Mouse (Mus musculus): ENCODE measurements around the gene Gpr18.

GRCm38 (mm10) chr14:121963251-121963941 lies 47.8 kb upstream of the Gpr18 start:
- no peak for TF ChIP-seq CTCF (IDR thresholded peaks at IDR 0.05; ENCODE audit: borderline replicate concordance, insufficient read depth, low read depth, low read length)
- TF ChIP-seq POLR2A (IDR thresholded peaks at IDR 0.05; ENCODE audit: borderline replicate concordance, insufficient read depth, low read length) = no peak

Measured in cerebellum, adult 2 months (tissue).